Mouse (Mus musculus): ENCODE measurements around the gene Cnot10. TPM values are rescaled to one million over a fixed set of nuclear protein-coding genes. Genes with fewer than 3 reads are reported as not detected.
A peak's percentile ranks its signal among the peaks of the same experiment; 100 is the strongest.
"Not testable (repeated sequence)": the region's sequence is repeated elsewhere in the genome, so short reads cannot be mapped to it uniquely, and the experiment has no call there.

Cnot10 gene
- polyA plus RNA-seq, 1 experiment from 2014 or later: 65.9 TPM

DNA sequence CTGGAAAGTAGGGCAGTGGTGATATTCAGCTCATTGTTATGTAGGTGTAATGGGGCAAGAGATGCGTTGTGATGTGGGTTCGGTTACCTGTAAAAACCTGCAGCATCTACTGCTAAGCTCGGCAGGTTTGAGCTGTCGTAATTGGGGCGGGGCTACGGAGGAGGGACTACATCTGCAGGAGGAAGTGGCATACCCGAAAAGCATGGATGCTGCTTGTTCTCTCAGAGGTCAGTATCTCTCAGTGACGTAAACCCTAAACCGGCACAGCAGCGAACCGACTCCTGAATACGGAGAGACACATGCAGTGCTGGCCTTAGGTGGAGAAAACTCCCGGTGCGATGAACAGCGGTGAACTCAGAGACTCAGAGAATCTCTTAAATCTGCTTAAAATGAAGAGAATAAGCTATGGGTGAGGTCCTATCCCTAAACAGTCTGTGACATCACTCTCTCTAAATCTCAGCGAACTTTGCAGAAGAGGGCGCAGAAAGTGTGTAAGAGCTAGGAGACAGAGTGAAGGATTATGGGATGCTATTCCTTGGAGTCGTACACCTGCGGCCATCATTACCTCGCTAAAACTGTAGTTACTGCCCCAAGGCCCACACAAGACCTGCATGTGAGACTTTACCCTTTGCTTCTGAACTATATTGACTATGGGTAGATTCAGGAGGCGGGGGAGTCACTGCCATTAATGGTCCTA, 11.1 kb upstream of the Cnot10 start:
- no peak for ATAC-seq (ENCODE audit: insufficient number of reproducible peaks, low FRiP score, low TSS enrichment, low read depth)
- 47% methylated on average over 21 of the region's 21 CpGs for WGBS
- 0 out of 2 replicates have a peak overlapping the region, but pooled peaks have one; percentile 12 for H3K4me2 ChIP-seq (replicated peaks)

DNA sequence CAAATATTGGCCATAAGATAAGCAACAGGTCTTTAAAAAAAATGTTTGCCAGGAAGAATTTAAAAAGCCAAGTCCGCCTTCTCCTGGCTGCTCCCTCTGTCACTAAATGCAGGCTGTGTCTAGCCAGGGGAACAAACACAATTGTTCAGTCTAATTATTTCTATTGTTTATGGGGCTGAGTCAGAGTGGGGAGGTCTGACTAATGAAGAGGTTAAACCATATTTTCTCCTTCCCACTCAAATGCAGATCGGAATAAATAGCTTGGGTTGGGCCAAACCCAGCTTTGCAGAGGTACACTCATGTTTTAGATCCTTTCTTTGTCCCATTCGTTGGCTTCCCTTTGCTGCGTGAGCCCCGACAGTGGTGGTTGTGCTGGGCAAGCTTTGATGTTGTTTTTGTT, 9.4 kb upstream of the Cnot10 start:
- Histone ChIP-seq H3K9ac (no peak overlapping the region), H3K36me3 (no peaks in the 10 kb centered on the region), H3K4me3 (replicated peaks) (no peak overlapping the region), H3K27ac (replicated peaks) (no peak overlapping the region), H3K4me2 (replicated peaks) (no peak overlapping the region), H3K4me1 (no peaks in the 10 kb centered on the region), H3K27me3 (peaks cover 3% of the 10 kb centered on the region; the same call in 1 of the 2 replicates), H3K9me3 (replicated peaks) (no peaks in the 10 kb centered on the region)
- WGBS: 79% methylated on average over 5 of the region's 5 CpGs
- no peak for ATAC-seq (ENCODE audit: insufficient number of reproducible peaks, low FRiP score, low TSS enrichment, low read depth)

More for the DNA sequence above, 11.1 kb upstream of the Cnot10 start:
- Histone ChIP-seq H3K9ac (no peak overlapping the region), H3K27ac (replicated peaks) (no peak overlapping the region), H3K9me3 (replicated peaks) (no peaks in the 10 kb centered on the region), H3K36me3 (no peaks in the 10 kb centered on the region), H3K4me3 (replicated peaks) (no peak overlapping the region), H3K4me1 (no peaks in the 10 kb centered on the region), H3K27me3 (no peaks in the 10 kb centered on the region)

DNA sequence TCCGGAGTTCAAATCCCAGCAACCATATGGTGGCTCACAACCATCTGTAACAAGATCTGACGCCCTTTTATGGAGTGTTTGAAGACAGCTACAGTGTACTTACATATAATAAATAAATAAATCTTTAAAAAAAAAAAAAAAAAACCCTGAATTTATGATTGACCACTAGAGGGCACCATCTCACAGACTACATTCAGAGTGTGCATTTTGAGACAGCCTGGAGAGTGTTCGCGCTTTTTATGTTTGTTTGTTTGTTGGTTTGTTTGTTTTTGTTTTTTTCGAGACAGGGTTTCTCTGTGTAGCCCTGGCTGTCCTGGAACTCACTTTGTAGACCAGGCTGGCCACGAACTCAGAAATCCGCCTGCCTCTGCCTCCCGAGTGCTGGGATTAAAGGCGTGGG, 8.5 kb upstream of the Cnot10 start:
- not testable (repeated sequence) for H3K27ac ChIP-seq (replicated peaks); ATAC-seq (ENCODE audit: insufficient number of reproducible peaks, low FRiP score, low TSS enrichment, low read depth); H3K4me1 ChIP-seq; H3K36me3 ChIP-seq; H3K9me3 ChIP-seq (replicated peaks); H3K4me3 ChIP-seq (replicated peaks); H3K4me2 ChIP-seq (replicated peaks); H3K9ac ChIP-seq
- H3K27me3 ChIP-seq: peaks cover 12% of the 10 kb centered on the region
- 48% methylated on average over 9 of the region's 9 CpGs for WGBS

DNA sequence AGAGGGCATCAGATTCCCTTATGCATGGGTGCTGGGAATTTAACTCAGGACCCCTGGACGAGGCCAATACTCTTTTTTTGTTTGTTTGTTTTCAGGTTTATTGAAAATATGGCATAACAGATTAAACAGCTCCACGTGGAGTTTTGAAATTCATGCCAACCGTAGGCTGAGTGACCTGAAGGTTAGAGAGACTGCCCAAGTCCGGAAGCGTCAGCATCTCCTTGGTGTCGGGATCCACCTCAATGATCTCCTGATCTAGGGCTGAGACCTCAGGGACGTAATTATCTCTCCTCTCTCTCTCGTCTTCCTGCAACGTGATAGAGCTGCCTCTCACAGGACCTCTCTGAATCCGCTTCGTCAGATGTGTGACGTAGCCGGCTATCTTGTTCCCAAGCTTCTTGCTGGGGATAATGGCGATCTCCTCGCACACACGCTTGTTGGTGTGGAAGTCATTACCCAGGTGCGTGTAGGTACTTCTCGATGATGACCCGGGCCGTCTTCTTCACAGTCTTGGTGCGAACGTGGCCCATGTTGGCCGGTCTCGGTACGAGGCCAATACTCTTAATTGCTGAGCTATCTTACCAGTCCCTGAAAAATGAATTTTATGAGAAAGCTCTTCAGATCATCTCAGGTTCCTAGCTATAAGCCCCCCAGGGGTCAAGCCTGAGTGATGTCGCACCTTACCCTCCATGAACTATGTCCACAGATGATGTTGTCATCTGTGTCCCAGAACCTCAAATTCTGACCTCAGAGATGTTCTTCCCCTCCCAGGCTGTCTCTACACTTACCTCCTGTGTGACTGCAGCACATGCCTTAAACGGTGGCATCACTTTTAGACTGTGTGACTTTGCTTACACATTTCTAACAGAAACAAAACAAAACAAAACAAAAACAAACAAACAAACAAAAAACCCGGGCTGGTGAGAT, 7.8 kb upstream of the Cnot10 start:
- no peak overlapping the region for H3K27ac ChIP-seq (replicated peaks)
- H3K9ac ChIP-seq: no peak overlapping the region
- ATAC-seq (ENCODE audit: insufficient number of reproducible peaks, low FRiP score, low TSS enrichment, low read depth): no peak
- H3K4me3 ChIP-seq (replicated peaks): no peak overlapping the region
- H3K27me3 ChIP-seq: peaks cover 19% of the 10 kb centered on the region
- no peaks in the 10 kb centered on the region for H3K4me1 ChIP-seq
- WGBS: 77% methylated on average over 28 of the region's 28 CpGs
- H3K9me3 ChIP-seq (replicated peaks): no peaks in the 10 kb centered on the region
- no peaks in the 10 kb centered on the region for H3K36me3 ChIP-seq
- no peak overlapping the region for H3K4me2 ChIP-seq (replicated peaks)

DNA sequence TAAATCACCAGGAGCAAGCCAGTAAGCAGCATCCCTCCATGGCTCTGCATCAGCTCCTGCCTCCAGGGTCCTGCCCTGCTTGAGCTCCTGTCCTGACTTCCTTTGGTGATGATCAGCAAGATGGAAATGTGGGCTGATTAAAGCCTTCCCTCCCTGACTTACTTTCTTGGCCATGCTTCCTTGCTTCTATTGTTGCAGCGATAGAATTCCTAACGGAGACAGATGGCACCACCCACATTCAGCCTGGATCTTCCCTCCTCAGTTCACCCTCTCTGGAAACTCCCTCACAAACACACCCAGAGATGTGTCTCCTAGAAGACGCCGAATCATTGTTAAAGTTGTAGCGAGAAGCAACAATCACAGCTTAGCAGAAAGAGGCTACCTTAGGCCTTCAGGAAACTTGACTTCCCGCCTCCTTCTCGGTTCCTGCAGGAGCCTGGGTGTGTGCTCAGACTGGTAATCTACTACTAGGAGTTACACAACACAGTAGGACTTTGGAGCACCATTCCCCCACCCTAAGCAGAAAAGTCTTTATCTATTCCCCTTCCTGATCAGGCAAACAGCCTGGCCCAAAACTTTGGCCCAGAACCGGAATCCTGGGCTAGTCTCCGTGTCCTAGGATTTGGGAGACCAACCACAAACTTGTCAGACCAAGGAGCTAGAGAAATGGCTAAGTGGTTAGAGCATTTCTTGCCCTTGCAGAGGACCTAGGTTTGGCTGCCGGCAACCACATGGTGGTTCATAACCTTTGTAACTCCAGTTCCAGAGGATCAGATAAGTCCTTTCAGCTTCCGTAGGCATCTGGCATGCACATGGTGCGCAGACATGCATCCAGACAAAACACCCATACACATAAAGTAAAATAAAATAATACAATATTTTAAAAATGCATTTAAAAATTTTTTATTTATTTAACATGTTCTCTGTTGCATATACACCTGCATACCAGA, 6.8 kb upstream of the Cnot10 start:
- H3K9ac ChIP-seq: no peak overlapping the region
- no peaks in the 10 kb centered on the region for H3K36me3 ChIP-seq
- peaks cover 19% of the 10 kb centered on the region for H3K27me3 ChIP-seq
- WGBS: 79% methylated on average over 12 of the region's 12 CpGs
- ATAC-seq (ENCODE audit: insufficient number of reproducible peaks, low FRiP score, low TSS enrichment, low read depth): no peak
- no peak overlapping the region for H3K27ac ChIP-seq (replicated peaks)
- no peak overlapping the region for H3K4me2 ChIP-seq (replicated peaks)
- H3K4me1 ChIP-seq: no peaks in the 10 kb centered on the region
- no peaks in the 10 kb centered on the region for H3K9me3 ChIP-seq (replicated peaks)
- no peak overlapping the region for H3K4me3 ChIP-seq (replicated peaks)

DNA sequence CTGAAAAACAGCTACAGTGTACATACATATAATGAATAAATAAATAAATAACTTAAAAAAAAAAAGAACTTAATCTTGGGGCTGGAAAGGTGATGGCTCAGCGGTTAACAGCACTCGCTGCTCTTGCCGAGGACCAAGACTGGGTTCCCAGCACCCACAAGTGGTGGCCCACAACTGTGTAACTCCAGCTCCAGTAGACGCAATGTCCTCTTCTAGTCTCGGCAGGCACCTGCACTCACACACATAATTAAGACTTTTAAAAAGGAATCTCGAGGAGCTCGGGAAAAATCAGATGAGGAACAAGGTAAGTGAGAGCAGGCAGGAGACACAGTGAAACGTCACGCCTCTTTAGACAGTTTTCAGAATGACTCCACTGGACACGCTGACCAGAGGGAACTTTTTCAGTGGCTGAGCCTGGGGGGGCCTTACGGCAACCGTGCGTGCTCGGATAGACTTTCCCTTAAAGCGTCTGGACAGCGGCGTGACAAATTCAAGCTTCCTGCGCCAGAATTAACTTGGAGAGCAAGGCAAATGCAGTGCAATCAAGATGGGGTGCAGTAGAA, 717 bp downstream of the Cnot10 start:
- no peaks in the 10 kb centered on the region for H3K9me3 ChIP-seq (replicated peaks)
- H3K36me3 ChIP-seq: no peaks in the 10 kb centered on the region; the same call in 1 of the 2 replicates
- H3K9ac ChIP-seq: peak overlapping the region; percentile 74
- 12% methylated on average over 18 of the region's 18 CpGs for WGBS
- peak; percentile 5; the same call in 1 of the 2 replicates for ATAC-seq (ENCODE audit: insufficient number of reproducible peaks, low FRiP score, low TSS enrichment, low read depth)
- peak overlapping the region; percentile 96 for H3K4me3 ChIP-seq (replicated peaks)
- peak overlapping the region; percentile 82 for H3K4me2 ChIP-seq (replicated peaks)
- H3K4me1 ChIP-seq: peaks cover 19% of the 10 kb centered on the region
- peak overlapping the region; percentile 91 for H3K27ac ChIP-seq (replicated peaks)
- peaks cover 15% of the 10 kb centered on the region for H3K27me3 ChIP-seq

DNA sequence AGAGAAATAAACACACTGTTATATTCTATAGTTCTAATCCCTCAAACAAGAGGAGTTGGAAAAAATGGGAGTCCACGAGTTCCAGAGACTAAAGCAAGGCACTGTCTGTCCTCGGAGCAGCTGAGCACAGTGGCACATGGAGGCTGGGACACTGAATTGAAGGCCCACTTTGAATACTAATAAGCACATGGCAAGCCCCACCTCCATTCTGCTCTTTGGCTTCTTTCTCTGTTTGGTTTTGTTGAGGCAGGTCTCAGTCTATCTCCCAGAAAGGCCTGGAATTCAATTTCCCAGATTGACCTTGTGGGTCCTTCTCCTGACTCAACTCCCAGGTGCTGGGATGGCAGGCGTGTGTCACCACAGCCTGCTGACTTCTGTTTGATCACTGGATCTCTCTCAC, 3.2 kb downstream of the Cnot10 start:
- no peak overlapping the region for H3K4me3 ChIP-seq (replicated peaks)
- H3K27ac ChIP-seq (replicated peaks): no peak overlapping the region
- 91% methylated on average over 3 of the region's 3 CpGs for WGBS
- no peaks in the 10 kb centered on the region for H3K9me3 ChIP-seq (replicated peaks)
- no peak for ATAC-seq (ENCODE audit: insufficient number of reproducible peaks, low FRiP score, low TSS enrichment, low read depth)
- peaks cover 3% of the 10 kb centered on the region; the same call in 1 of the 2 replicates for H3K36me3 ChIP-seq
- H3K4me2 ChIP-seq (replicated peaks): no peak overlapping the region
- peaks cover 19% of the 10 kb centered on the region for H3K4me1 ChIP-seq
- no peak overlapping the region for H3K9ac ChIP-seq
- no peaks in the 10 kb centered on the region for H3K27me3 ChIP-seq

DNA sequence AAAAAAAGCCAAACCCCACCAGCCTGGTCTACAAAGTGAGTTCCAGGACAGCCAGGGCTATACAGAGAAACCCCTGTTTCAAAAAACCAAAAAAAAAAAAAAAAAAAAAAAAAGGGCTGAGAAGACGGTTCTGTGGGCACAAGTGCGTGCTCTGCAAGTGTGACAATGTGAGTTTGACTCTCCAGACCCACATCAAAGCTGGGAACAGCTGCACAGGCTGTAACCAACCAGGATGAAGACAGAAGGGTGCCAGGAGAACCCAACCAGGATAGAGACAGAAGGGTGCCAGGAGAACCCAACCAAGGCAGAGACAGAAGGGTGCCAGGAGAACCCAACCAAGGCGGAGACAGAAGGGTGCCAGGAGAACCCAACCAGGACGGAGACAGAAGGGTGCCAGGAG, 3.8 kb downstream of the Cnot10 start:
- Histone ChIP-seq H3K9ac (no peak overlapping the region), H3K4me2 (replicated peaks) (no peak overlapping the region), H3K36me3 (peaks cover 6% of the 10 kb centered on the region), H3K4me1 (peaks cover 19% of the 10 kb centered on the region), H3K9me3 (replicated peaks) (no peaks in the 10 kb centered on the region), H3K27me3 (no peaks in the 10 kb centered on the region), H3K27ac (replicated peaks) (no peak overlapping the region), H3K4me3 (replicated peaks) (no peak overlapping the region)
- ATAC-seq (ENCODE audit: insufficient number of reproducible peaks, low FRiP score, low TSS enrichment, low read depth): no peak
- whole genome bisulfite sequencing: 88% methylated on average over 4 of the region's 4 CpGs

DNA sequence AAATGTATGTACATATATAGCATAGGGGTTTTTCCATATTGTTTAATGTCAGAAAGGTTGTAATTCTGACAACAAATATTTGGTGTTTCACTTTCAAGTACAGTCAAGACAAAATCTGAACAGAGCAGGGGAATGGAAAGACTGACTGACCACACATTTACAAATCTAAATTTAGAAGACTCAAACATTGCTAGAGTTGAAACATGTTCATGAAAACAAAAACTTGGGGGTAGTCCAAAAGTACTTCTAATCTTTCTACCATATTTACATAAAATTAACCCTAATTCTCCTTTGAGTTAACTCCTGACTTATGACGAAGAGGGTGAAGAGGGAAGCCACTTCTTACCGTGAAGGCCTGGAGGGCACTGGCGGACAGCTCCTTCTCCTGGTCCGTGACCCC, 7.7 kb downstream of the Cnot10 start:
- Histone ChIP-seq H3K36me3 (peaks cover 36% of the 10 kb centered on the region), H3K27me3 (no peaks in the 10 kb centered on the region), H3K27ac (replicated peaks) (no peak overlapping the region), H3K4me2 (replicated peaks) (no peak overlapping the region), H3K4me3 (replicated peaks) (no peak overlapping the region), H3K4me1 (no peaks in the 10 kb centered on the region), H3K9ac (no peak overlapping the region), H3K9me3 (replicated peaks) (no peaks in the 10 kb centered on the region)
- no peak for ATAC-seq (ENCODE audit: insufficient number of reproducible peaks, low FRiP score, low TSS enrichment, low read depth)
- 69% methylated on average over 4 of the region's 4 CpGs for WGBS

DNA sequence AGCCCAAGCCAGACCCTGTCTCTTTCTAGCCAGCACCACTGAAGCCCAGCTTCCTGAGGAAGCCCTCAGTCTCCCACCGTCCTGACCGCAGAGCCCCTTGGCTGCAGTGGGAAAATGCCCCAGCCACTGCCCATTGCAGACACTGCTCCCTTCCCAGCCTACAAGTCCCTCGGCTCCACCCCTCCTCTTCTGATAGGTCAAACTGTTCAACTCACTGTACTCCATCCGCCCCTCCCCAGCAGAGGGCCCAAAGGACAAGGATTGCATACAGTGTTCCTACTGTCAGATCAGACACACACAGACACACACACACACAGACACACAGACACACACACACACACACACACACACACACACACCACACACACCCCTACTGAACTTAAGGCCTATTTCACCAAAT, 13.3 kb downstream of the Cnot10 start:
- Histone ChIP-seq H3K27ac (replicated peaks) (no peak overlapping the region), H3K36me3 (peaks cover 85% of the 10 kb centered on the region)

More for the DNA sequence above, 13.3 kb downstream of the Cnot10 start:
- Histone ChIP-seq H3K9me3 (replicated peaks) (no peaks in the 10 kb centered on the region), H3K4me1 (no peaks in the 10 kb centered on the region), H3K4me3 (replicated peaks) (no peak overlapping the region), H3K27me3 (no peaks in the 10 kb centered on the region), H3K9ac (no peak overlapping the region), H3K4me2 (replicated peaks) (no peak overlapping the region)
- WGBS: 75% methylated on average over 4 of the region's 4 CpGs
- ATAC-seq (ENCODE audit: insufficient number of reproducible peaks, low FRiP score, low TSS enrichment, low read depth): no peak

Measured in embryonic facial prominence, embryonic 15.5 days (tissue).